Mouse (Mus musculus): ENCODE measurements at regions not wholly inside any gene's neighbourhood (a gene's known extent, or its start where the extent isn't known, plus 50 kb on each side); places are given as distances from the start of the nearest gene placed in this dataset.

- DNase-seq, result no peak
Observed at GRCm38 (mm10) chr9:74656392-74656791, 205.3 kb upstream of the Onecut1 start.

- DNase-seq, result no peak
Observed at GRCm38 (mm10) chr9:74671356-74671952, 190.3 kb upstream of the Onecut1 start.

- DNase-seq, result no peak
Observed at GRCm38 (mm10) chr9:74672261-74672660, 189.5 kb upstream of the Onecut1 start.

GRCm38 (mm10) chr9:74698229-74698628 is 163.5 kb upstream of the Onecut1 start:
- no peak for DNase-seq

- no peak for DNase-seq
Observed at GRCm38 (mm10) chr9:74705698-74706097, 156.0 kb upstream of the Onecut1 start.

GRCm38 (mm10) chr9:74707608-74708007 is 154.1 kb upstream of the Onecut1 start:
- DNase-seq, result no peak

GRCm38 (mm10) chr9:74711698-74712097 is 150.0 kb upstream of the Onecut1 start:
- no peak for DNase-seq

GRCm38 (mm10) chr9:74732451-74732850 is 129.3 kb upstream of the Onecut1 start:
- DNase-seq, result no peak

- DNase-seq, result no peak
Observed at GRCm38 (mm10) chr9:74741949-74742348, 119.8 kb upstream of the Onecut1 start.

GRCm38 (mm10) chr9:74747886-74748285 is 113.8 kb upstream of the Onecut1 start:
- no peak for DNase-seq

- no peak for DNase-seq
Observed at GRCm38 (mm10) chr9:74758025-74758424, 103.7 kb upstream of the Onecut1 start.

GRCm38 (mm10) chr9:74758876-74759275 is 102.8 kb upstream of the Onecut1 start:
- no peak for DNase-seq

- no peak for DNase-seq
Observed at GRCm38 (mm10) chr9:74780419-74780818, 81.3 kb upstream of the Onecut1 start.

- no peak for DNase-seq
Observed at GRCm38 (mm10) chr9:74793394-74793793, 68.3 kb upstream of the Onecut1 start.

GRCm38 (mm10) chr9:74795994-74796393 is 65.7 kb upstream of the Onecut1 start:
- no peak for DNase-seq

- no peak for DNase-seq
Observed at GRCm38 (mm10) chr9:74797272-74797844, 64.4 kb upstream of the Onecut1 start.

- DNase-seq, result no peak
Observed at GRCm38 (mm10) chr9:74801091-74801490, 60.6 kb upstream of the Onecut1 start.

GRCm38 (mm10) chr9:74811437-74811836 is 50.3 kb upstream of the Onecut1 start:
- DNase-seq, result no peak

Data from lung, postnatal 10 days (tissue).